Mouse (Mus musculus): Measurements from ENCODE around the gene Rnf213.

Rnf213 gene

GRCm38 (mm10) chr11:119516677-119517361, 123.9 kb downstream of the Rnf213 start:
- no peak for DNase-seq

GRCm38 (mm10) chr11:119519387-119519786, 126.5 kb downstream of the Rnf213 start:
- no peak for DNase-seq

GRCm38 (mm10) chr11:119520005-119520712, 127.3 kb downstream of the Rnf213 start:
- DNase-seq, result no peak

GRCm38 (mm10) chr11:119520713-119521063, 127.8 kb downstream of the Rnf213 start:
- DNase-seq, result no peak

GRCm38 (mm10) chr11:119521920-119522710, 129.2 kb downstream of the Rnf213 start:
- DNase-seq, result no peak

- DNase-seq, result no peak
Measured at GRCm38 (mm10) chr11:119522779-119523178, 129.9 kb downstream of the Rnf213 start.

GRCm38 (mm10) chr11:119523392-119523791, 130.5 kb downstream of the Rnf213 start:
- no peak for DNase-seq

GRCm38 (mm10) chr11:119524545-119524949, 131.6 kb downstream of the Rnf213 start:
- peak; percentile 88 for DNase-seq

- DNase-seq, result no peak
Measured at GRCm38 (mm10) chr11:119526068-119526966, 133.4 kb downstream of the Rnf213 start.

GRCm38 (mm10) chr11:119528930-119529329, 136.0 kb downstream of the Rnf213 start:
- no peak for DNase-seq

GRCm38 (mm10) chr11:119532460-119532859, 139.6 kb downstream of the Rnf213 start:
- DNase-seq, result no peak

GRCm38 (mm10) chr11:119533745-119534144, 140.8 kb downstream of the Rnf213 start:
- DNase-seq, result no peak

All from thymus, postnatal 14 days (tissue).